Comparison of ENCODE assay signal across 8 mouse cellular contexts in the genomic region with DNA sequence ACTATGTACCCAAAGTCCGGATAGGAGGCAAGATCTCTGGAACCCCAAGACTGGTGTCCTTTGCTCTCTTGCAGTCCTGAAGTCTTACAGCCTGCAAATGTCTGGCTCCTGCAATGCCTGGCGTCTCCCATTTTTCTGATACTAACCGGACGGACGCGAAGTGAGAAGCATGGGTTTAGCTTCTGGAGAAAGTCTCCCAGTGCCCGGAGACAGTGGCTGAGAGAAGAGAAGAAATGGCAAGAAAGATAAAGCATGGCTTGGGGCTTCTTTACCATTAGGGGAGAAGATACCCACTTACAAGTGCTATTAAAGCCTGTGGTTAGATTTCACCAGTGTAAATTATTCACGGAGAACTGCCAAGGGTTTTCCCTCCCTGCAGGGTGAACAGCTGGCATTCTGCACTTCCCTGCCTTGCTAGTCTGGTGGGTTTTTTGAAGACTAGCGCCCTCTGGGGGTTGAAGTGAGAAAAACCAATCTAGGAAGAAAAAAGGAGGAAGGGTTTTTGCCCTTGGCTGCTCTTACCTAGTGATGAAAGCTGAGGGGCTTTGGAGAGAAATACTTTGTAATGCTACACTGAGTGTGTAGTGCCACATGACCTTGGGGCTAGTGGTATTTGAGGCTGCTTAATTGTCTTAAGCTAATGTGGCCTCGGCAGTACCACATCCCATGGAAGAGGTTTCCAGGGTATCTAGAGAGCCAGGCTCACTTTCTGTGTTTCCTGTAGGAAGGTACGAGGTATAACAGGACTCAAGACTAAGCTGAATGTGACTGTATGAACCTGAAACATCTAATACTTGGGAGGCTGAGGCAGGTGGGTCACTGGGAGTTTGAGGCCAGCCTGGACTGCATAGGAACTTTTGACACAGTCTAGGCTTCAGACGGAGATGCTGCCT. TPM values are rescaled to one million over a fixed set of nuclear protein-coding genes. Genes with fewer than 3 reads are reported as not detected.
A peak's percentile ranks its signal among the peaks of the same experiment; 100 is the strongest.
DNase-seq lines count a peak whose midpoint lies in the region; ATAC-seq lines count a peak whose summit lies in the region.

No protein-coding gene starts in this region.

- H3K27me3 ChIP-seq in hindbrain, embryonic 15.5 days: no peaks in the 10 kb centered on the region

- no peak overlapping the region for H3K9ac ChIP-seq in hindbrain, embryonic 15.5 days

- ATAC-seq in hindbrain, embryonic 15.5 days (ENCODE audit: low FRiP score, low read depth): peak; percentile 93

- peak; percentile 82 for DNase-seq in ZHBTc4 (ENCODE audit: low read depth, low spot score)
- DNase-seq in cerebellum, postnatal 10 days: peak; percentile 92 to 93
- peak; percentile 71 to 76 for DNase-seq in frontal cortex, postnatal 36 days (ENCODE audit: low spot score in 2 of 2)
- DNase-seq in layer of hippocampus, postnatal 36 days: peak; percentile 51 to 78
- DNase-seq in lung, postnatal 4 days: peak; percentile 44 to 76
- peak; percentile 74 for DNase-seq in right cerebral cortex, adult 18-20 months
- DNase-seq in yolk sac, embryonic 10.5 days (ENCODE audit: low spot score): peak; percentile 62

- no peaks in the 10 kb centered on the region for H3K36me3 ChIP-seq in hindbrain, embryonic 15.5 days

- peak overlapping the region; percentile 50 for H3K4me2 ChIP-seq in hindbrain, embryonic 15.5 days

- no peak overlapping the region for H3K27ac ChIP-seq in hindbrain, embryonic 15.5 days (replicated peaks)

- 39% methylated on average over 12 of the region's 12 CpGs for WGBS in hindbrain, embryonic 15.5 days

- H3K4me3 ChIP-seq in hindbrain, embryonic 15.5 days: no peak overlapping the region

- no peaks in the 10 kb centered on the region for H3K9me3 ChIP-seq in hindbrain, embryonic 15.5 days

- peaks cover 5% of the 10 kb centered on the region; the same call in 1 of the 2 replicates for H3K4me1 ChIP-seq in hindbrain, embryonic 15.5 days (replicated peaks)

RNA-seq across cellular contexts. Expression of gene Adgrf1, which starts 40.3 kb away (rescaled TPM):
- polyA plus RNA-seq in hindbrain, embryonic 15.5 days (2015; fragmentation: Nextera tagmentation; extraction: Ambion mirVana): not detected in 2 replicates
- total RNA-seq in layer of hippocampus, postnatal 36 days (2021): not detected
